Mouse (Mus musculus): ENCODE measurements around the gene Megf8. TPM values are rescaled to one million over a fixed set of nuclear protein-coding genes. Genes with fewer than 3 reads are reported as not detected.

Gene Megf8
- polyA plus RNA-seq, 1 experiment from 2014 or later = 16.4 TPM

GRCm38 (mm10) chr7:25273259-25274241 is 43.4 kb upstream of the Megf8 start:
- 89% methylated on average over 22 of the region's 22 CpGs for WGBS
- H3K4me1 ChIP-seq = peaks cover 71% of the 10 kb centered on the region
- no peak overlapping the region for H3K27ac ChIP-seq (replicated peaks)
- H3K4me3 ChIP-seq (replicated peaks) = no peak overlapping the region
- no peaks in the 10 kb centered on the region for H3K9me3 ChIP-seq (replicated peaks)
- H3K36me3 ChIP-seq = peaks cover 29% of the 10 kb centered on the region
- H3K27me3 ChIP-seq = no peaks in the 10 kb centered on the region
- no peak for ATAC-seq (ENCODE audit: insufficient number of reproducible peaks, low FRiP score, low TSS enrichment, low read depth)
- H3K4me2 ChIP-seq (replicated peaks) = no peak overlapping the region
- H3K9ac ChIP-seq = no peak overlapping the region

DNA sequence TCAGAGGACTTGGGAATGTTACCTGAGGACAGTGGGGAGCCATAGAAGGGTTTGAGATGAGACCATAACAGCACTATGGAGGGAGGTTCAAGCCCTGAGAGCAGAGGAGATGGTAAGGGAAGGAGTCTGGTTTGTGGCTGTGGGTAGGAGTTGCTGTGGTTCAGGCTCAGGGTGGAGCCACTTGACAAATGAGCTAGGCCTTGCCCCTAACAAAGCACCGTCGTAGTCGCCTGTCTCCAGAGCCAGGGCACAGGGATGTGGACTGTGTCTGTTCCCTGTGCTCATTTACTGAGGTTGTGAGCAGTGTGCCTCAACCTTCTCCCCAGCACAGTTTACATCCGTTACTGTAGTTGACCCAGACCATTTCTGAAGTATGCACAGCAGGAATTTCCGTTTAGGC is 42.4 kb upstream of the Megf8 start:
- no peak overlapping the region for H3K4me2 ChIP-seq (replicated peaks)
- peak overlapping the region; percentile 29 for H3K27ac ChIP-seq (replicated peaks)
- H3K9ac ChIP-seq = no peak overlapping the region
- peaks cover 29% of the 10 kb centered on the region for H3K36me3 ChIP-seq
- 39% methylated on average over 5 of the region's 5 CpGs for WGBS
- no peaks in the 10 kb centered on the region for H3K27me3 ChIP-seq
- H3K9me3 ChIP-seq (replicated peaks) = no peaks in the 10 kb centered on the region
- peaks cover 63% of the 10 kb centered on the region for H3K4me1 ChIP-seq
- no peak for ATAC-seq (ENCODE audit: insufficient number of reproducible peaks, low FRiP score, low TSS enrichment, low read depth)
- H3K4me3 ChIP-seq (replicated peaks) = no peak overlapping the region

GRCm38 (mm10) chr7:25274996-25275395 is 42.0 kb upstream of the Megf8 start:
- ATAC-seq (ENCODE audit: insufficient number of reproducible peaks, low FRiP score, low TSS enrichment, low read depth) = no peak
- Histone ChIP-seq H3K4me3 (replicated peaks) (no peak overlapping the region), H3K36me3 (peaks cover 29% of the 10 kb centered on the region), H3K4me2 (replicated peaks) (no peak overlapping the region), H3K9me3 (replicated peaks) (no peaks in the 10 kb centered on the region), H3K27me3 (no peaks in the 10 kb centered on the region), H3K4me1 (peaks cover 63% of the 10 kb centered on the region), H3K27ac (replicated peaks) (peak overlapping the region; percentile 29), H3K9ac (no peak overlapping the region)
- WGBS = 80% methylated on average over 3 of the region's 3 CpGs

DNA sequence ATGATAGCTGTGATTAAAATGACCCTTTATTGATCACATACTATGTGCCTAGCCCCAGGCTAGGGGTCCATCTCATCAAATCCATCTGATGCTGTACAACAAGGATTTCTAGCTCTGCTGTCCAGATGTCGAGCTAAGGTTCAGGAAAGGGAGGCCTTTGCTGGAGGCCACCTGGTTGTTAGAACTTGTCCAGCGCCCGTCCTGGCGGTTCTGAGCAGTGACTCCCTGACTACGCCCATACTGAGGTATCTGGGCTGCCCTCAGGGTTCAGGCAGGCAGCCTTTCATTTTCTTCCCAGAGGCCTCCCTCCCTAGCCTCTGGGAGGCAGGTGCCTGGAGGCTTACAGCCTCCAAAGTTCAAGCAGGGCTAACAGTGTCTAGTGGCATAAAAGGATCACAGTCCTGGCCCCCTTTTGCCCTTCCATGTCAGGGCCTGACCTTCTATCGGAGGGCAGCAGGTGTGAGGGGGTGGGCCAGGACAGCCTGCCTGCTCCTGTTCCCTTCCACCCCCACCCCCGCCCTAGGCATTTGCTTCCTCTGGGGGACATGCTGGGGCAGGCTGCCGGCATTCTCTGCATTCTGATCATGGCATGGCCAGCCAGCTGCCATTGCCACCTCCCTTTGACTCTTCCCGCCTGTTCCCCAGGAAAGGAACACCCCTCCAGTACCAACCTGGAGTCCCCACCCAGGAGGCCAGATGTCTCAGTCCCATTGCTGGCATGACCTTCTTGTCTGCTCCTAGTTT is 41.2 kb upstream of the Megf8 start:
- WGBS = 29% methylated on average over 9 of the region's 9 CpGs
- H3K9ac ChIP-seq = no peak overlapping the region
- no peak for ATAC-seq (ENCODE audit: insufficient number of reproducible peaks, low FRiP score, low TSS enrichment, low read depth)
- peak overlapping the region; percentile 100 for H3K27ac ChIP-seq (replicated peaks)
- no peaks in the 10 kb centered on the region for H3K9me3 ChIP-seq (replicated peaks)
- H3K27me3 ChIP-seq = no peaks in the 10 kb centered on the region
- H3K4me3 ChIP-seq (replicated peaks) = no peak overlapping the region
- peaks cover 64% of the 10 kb centered on the region for H3K4me1 ChIP-seq
- H3K4me2 ChIP-seq (replicated peaks) = no peak overlapping the region
- peaks cover 29% of the 10 kb centered on the region for H3K36me3 ChIP-seq

DNA sequence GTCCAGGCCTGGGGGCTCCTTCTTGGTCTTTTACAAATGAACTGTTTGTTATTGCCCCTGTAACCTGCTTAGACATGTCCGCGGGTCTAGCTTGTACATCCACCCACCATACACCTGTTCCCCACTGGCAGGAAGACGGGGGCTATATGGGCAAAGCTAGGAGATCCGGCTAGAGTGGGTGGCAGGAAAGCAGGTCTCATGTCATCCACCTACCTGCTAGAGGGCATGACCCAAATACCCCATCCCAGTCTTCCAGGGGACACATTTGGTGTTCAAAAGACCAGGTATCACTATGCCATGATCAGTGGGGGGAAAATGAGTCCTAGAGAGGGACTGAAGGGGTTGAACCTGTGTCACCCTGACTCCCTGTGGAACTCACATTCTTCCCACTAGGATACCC is 39.6 kb upstream of the Megf8 start:
- peaks cover 74% of the 10 kb centered on the region for H3K4me1 ChIP-seq
- H3K27me3 ChIP-seq = no peaks in the 10 kb centered on the region
- H3K36me3 ChIP-seq = peaks cover 15% of the 10 kb centered on the region
- peak overlapping the region; percentile 37; the same call in 1 of the 2 replicates for H3K9ac ChIP-seq
- ATAC-seq (ENCODE audit: insufficient number of reproducible peaks, low FRiP score, low TSS enrichment, low read depth) = no peak
- 66% methylated on average over 4 of the region's 4 CpGs for WGBS
- H3K4me2 ChIP-seq (replicated peaks) = peak overlapping the region; percentile 80
- H3K9me3 ChIP-seq (replicated peaks) = no peaks in the 10 kb centered on the region
- peak overlapping the region; percentile 100 for H3K27ac ChIP-seq (replicated peaks)
- peak overlapping the region; percentile 86 for H3K4me3 ChIP-seq (replicated peaks)

DNA sequence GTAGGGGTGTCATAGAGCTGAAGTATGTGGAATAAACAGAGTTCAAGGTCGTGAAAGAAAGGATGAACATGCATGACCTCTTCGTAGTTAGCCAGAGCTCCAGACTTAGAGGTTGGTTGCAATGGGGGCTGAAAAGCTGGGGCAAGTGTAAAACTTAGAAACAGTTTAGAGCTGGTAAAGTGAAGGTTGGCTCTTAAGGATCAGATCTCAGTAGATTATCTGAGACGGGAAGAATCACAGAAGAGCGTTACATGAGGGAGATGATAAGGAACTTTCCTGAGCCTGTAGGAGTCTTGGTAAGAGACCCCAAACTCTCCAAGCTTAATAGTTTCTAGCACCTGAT is 39.0 kb upstream of the Megf8 start:
- H3K27ac ChIP-seq (replicated peaks) = peak overlapping the region; percentile 100
- no peak for ATAC-seq (ENCODE audit: insufficient number of reproducible peaks, low FRiP score, low TSS enrichment, low read depth)
- peaks cover 74% of the 10 kb centered on the region for H3K4me1 ChIP-seq
- peak overlapping the region; percentile 37; the same call in 1 of the 2 replicates for H3K9ac ChIP-seq
- no peaks in the 10 kb centered on the region for H3K27me3 ChIP-seq
- H3K4me2 ChIP-seq (replicated peaks) = peak overlapping the region; percentile 80
- peaks cover 10% of the 10 kb centered on the region for H3K36me3 ChIP-seq
- H3K9me3 ChIP-seq (replicated peaks) = no peaks in the 10 kb centered on the region
- 9% methylated on average over 4 of the region's 4 CpGs for WGBS
- peak overlapping the region; percentile 86 for H3K4me3 ChIP-seq (replicated peaks)

- peaks cover 73% of the 10 kb centered on the region for H3K4me1 ChIP-seq
- under 1% methylated on average over 56 of the region's 60 CpGs for WGBS
Observed at GRCm38 (mm10) chr7:25278341-25279075, 38.5 kb upstream of the Megf8 start.

GRCm38 (mm10) chr7:25279076-25279860 is 37.7 kb upstream of the Megf8 start:
- peaks cover 73% of the 10 kb centered on the region for H3K4me1 ChIP-seq
- WGBS = under 1% methylated on average over 41 of the region's 49 CpGs
- peak overlapping the region; percentile 86 for H3K4me3 ChIP-seq (replicated peaks)
- peak overlapping the region; percentile 26 for H3K9ac ChIP-seq
- H3K27ac ChIP-seq (replicated peaks) = peak overlapping the region; percentile 100
- peak; percentile 46 for ATAC-seq (ENCODE audit: insufficient number of reproducible peaks, low FRiP score, low TSS enrichment, low read depth)
- peak overlapping the region; percentile 80 for H3K4me2 ChIP-seq (replicated peaks)
- H3K27me3 ChIP-seq = no peaks in the 10 kb centered on the region
- no peaks in the 10 kb centered on the region for H3K9me3 ChIP-seq (replicated peaks)
- no peaks in the 10 kb centered on the region for H3K36me3 ChIP-seq

More at GRCm38 (mm10) chr7:25278341-25279075, 38.5 kb upstream of the Megf8 start:
- Histone ChIP-seq H3K4me3 (replicated peaks) (peak overlapping the region; percentile 86), H3K9ac (peak overlapping the region; percentile 50), H3K4me2 (replicated peaks) (peak overlapping the region; percentile 80), H3K9me3 (replicated peaks) (no peaks in the 10 kb centered on the region), H3K36me3 (peaks cover 4% of the 10 kb centered on the region), H3K27ac (replicated peaks) (peak overlapping the region; percentile 100), H3K27me3 (no peaks in the 10 kb centered on the region)
- peak; percentile 64 for ATAC-seq (ENCODE audit: insufficient number of reproducible peaks, low FRiP score, low TSS enrichment, low read depth)

GRCm38 (mm10) chr7:25279861-25280791 is 36.8 kb upstream of the Megf8 start:
- ATAC-seq (ENCODE audit: insufficient number of reproducible peaks, low FRiP score, low TSS enrichment, low read depth) = peak; percentile 45
- 0% methylated on average over 6 of the region's 6 CpGs for WGBS
- Histone ChIP-seq H3K27ac (replicated peaks) (peak overlapping the region; percentile 100), H3K27me3 (no peaks in the 10 kb centered on the region), H3K36me3 (peaks cover 4% of the 10 kb centered on the region), H3K4me3 (replicated peaks) (peak overlapping the region; percentile 86), H3K9me3 (replicated peaks) (no peaks in the 10 kb centered on the region), H3K4me1 (peaks cover 73% of the 10 kb centered on the region), H3K4me2 (replicated peaks) (peak overlapping the region; percentile 80), H3K9ac (peak overlapping the region; percentile 26)

All from embryonic facial prominence, embryonic 15.5 days (tissue).